In genomic region chr14:55027251-55027650, GRCm38 (mm10) we compare ENCODE assay signal across 12 mouse cellular contexts. TPM values are rescaled to one million over a fixed set of nuclear protein-coding genes. Genes with fewer than 3 reads are reported as not detected.
DNase-seq lines count a peak whose midpoint lies in the region; ATAC-seq and TF ChIP-seq lines count a peak whose summit lies in the region.
"Had no signal": no experiment of that assay in that cellular context is flagged by ENCODE, and none has a peak within 500 bp of the region (broad histone marks: within the 10 kb centered on the region; RNA-seq: fewer than 3 reads in every experiment).

No protein-coding gene starts in this region.

- no peak for TF ChIP-seq CTCF in left cerebral cortex, adult 2 months (IDR thresholded peaks at IDR 0.05)
- no peak for TF ChIP-seq CTCF in lung, adult 2 months (IDR thresholded peaks at IDR 0.05; ENCODE audit: insufficient read depth, low read length)

- 21% methylated on average over 5 of the region's 5 CpGs for WGBS in embryonic facial prominence, embryonic 10.5 days
- 8% methylated on average over 5 of the region's 5 CpGs for WGBS in hindbrain, embryonic 16.5 days
- 8% methylated on average over 5 of the region's 5 CpGs for WGBS in midbrain, embryonic 15.5 days
- 33% methylated on average over 5 of the region's 5 CpGs for WGBS in lung, adult 2 months

- H3K36me3 ChIP-seq in embryonic facial prominence, embryonic 10.5 days (replicated peaks): peaks cover 36% of the 10 kb centered on the region
- peaks cover 11% of the 10 kb centered on the region for H3K36me3 ChIP-seq in hindbrain, embryonic 16.5 days (ENCODE audit: control insufficient read depth, insufficient read depth, low read length)
- H3K36me3 ChIP-seq in midbrain, embryonic 15.5 days (replicated peaks): peaks cover 12% of the 10 kb centered on the region; the same call in 1 of the 2 replicates

- no peak overlapping the region for H3K9ac ChIP-seq in hindbrain, embryonic 16.5 days (ENCODE audit: low read depth, low read length)
- H3K9ac ChIP-seq in midbrain, embryonic 15.5 days: no peak overlapping the region
- H3K9ac ChIP-seq: lung, embryonic 15.5 days had no signal

- H3K27ac ChIP-seq in embryonic facial prominence, embryonic 10.5 days (replicated peaks): no peak overlapping the region
- H3K27ac ChIP-seq in hindbrain, embryonic 16.5 days (ENCODE audit: low read depth, low read length): peak overlapping the region; percentile 88
- peak overlapping the region; percentile 87 for H3K27ac ChIP-seq in midbrain, embryonic 15.5 days
- H3K27ac ChIP-seq in left cerebral cortex, adult 2 months: no peak overlapping the region
- H3K27ac ChIP-seq: lung, embryonic 15.5 days had no signal

- no peaks in the 10 kb centered on the region for H3K27me3 ChIP-seq in embryonic facial prominence, embryonic 10.5 days (replicated peaks; ENCODE audit: low read depth, poor library complexity, severe bottlenecking)
- no peaks in the 10 kb centered on the region for H3K27me3 ChIP-seq in hindbrain, embryonic 16.5 days (replicated peaks; ENCODE audit: control insufficient read depth, insufficient read depth, low read length)
- H3K27me3 ChIP-seq in midbrain, embryonic 15.5 days (replicated peaks): no peaks in the 10 kb centered on the region
- H3K27me3 ChIP-seq: lung, embryonic 15.5 days; Patski had no signal

- peaks cover 28% of the 10 kb centered on the region for H3K4me1 ChIP-seq in embryonic facial prominence, embryonic 10.5 days
- H3K4me1 ChIP-seq in hindbrain, embryonic 16.5 days (ENCODE audit: control insufficient read depth, insufficient read depth, low read depth, low read length): peaks cover 22% of the 10 kb centered on the region
- H3K4me1 ChIP-seq in midbrain, embryonic 15.5 days: peaks cover 29% of the 10 kb centered on the region
- H3K4me1 ChIP-seq in lung, adult 2 months (ENCODE audit: control insufficient read depth, insufficient read depth, low read length): no peaks in the 10 kb centered on the region

- H3K9me3 ChIP-seq in embryonic facial prominence, embryonic 10.5 days: no peaks in the 10 kb centered on the region
- no peaks in the 10 kb centered on the region for H3K9me3 ChIP-seq in hindbrain, embryonic 16.5 days (ENCODE audit: control insufficient read depth, low read length)
- H3K9me3 ChIP-seq in midbrain, embryonic 15.5 days: no peaks in the 10 kb centered on the region
- H3K9me3 ChIP-seq: lung, embryonic 15.5 days had no signal

- intact Hi-C loops in left cerebral cortex, adult 2 months (cut with DNase I): loop anchor here (1.0 to 5.0 kb wide), 2 partner anchors 35 to 74 kb away; no protein-coding TSS in a partner anchor

- H3K4me3 ChIP-seq in embryonic facial prominence, embryonic 10.5 days: no peak overlapping the region
- no peak overlapping the region for H3K4me3 ChIP-seq in hindbrain, embryonic 16.5 days (ENCODE audit: low read length)
- H3K4me3 ChIP-seq in midbrain, embryonic 15.5 days: no peak overlapping the region
- no peak overlapping the region for H3K4me3 ChIP-seq in left cerebral cortex, adult 2 months
- no peak overlapping the region for H3K4me3 ChIP-seq in lung, adult 2 months (replicated peaks; ENCODE audit: extremely low read depth, low read depth, low read length)
- H3K4me3 ChIP-seq: lung, embryonic 15.5 days had no signal

- TF ChIP-seq POLR2A in lung, adult 2 months (IDR thresholded peaks at IDR 0.05; ENCODE audit: borderline replicate concordance, extremely low read depth, low read depth, low read length): no peak

- peak; percentile 72 for DNase-seq in adrenal gland, postnatal 14 days
- DNase-seq in embryonic facial prominence, embryonic 10.5 days (ENCODE audit: low spot score): peak; percentile 60
- no peak for DNase-seq in left cerebral cortex, adult 2 months (ENCODE audit: extremely low spot score in 1 of 2, low spot score in 2 of 2)
- no peak for DNase-seq in right cerebral cortex, postnatal 14 days
- DNase-seq in lung, adult 2 months: no peak
- DNase-seq: thymus, postnatal 14 days had no signal

- H3K4me2 ChIP-seq in hindbrain, embryonic 16.5 days (ENCODE audit: low read length): no peak overlapping the region
- peak overlapping the region; percentile 41; the same call in 1 of the 2 replicates for H3K4me2 ChIP-seq in midbrain, embryonic 15.5 days
- H3K4me2 ChIP-seq: lung, embryonic 15.5 days had no signal

- no peak; the same call in 1 of the 2 replicates for ATAC-seq in hindbrain, embryonic 16.5 days
- ATAC-seq in midbrain, embryonic 15.5 days (replicated peaks): peak; percentile 1; the same call in 1 of the 2 replicates
- ATAC-seq: Patski had no signal

RNA-seq across cellular contexts. Expression of gene Ngdn, which starts 12.0 kb away (rescaled TPM):
- total RNA-seq in adrenal gland, postnatal 14 days (2021): 34.5 and 39.2 TPM in 2 replicates
- 91.1 and 94.2 TPM in 2 replicates for polyA plus RNA-seq in embryonic facial prominence, embryonic 10.5 days (2016; fragmentation: Nextera tagmentation; extraction: Ambion mirVana)
- polyA plus RNA-seq in hindbrain, embryonic 16.5 days (2015; fragmentation: Nextera tagmentation; extraction: Ambion mirVana): 48.2 and 50.6 TPM in 2 replicates
- 47.8 and 50.2 TPM in 2 replicates for polyA plus RNA-seq in midbrain, embryonic 15.5 days (2015; fragmentation: Nextera tagmentation; extraction: Ambion mirVana)
- total RNA-seq in left cerebral cortex, adult 2 months (2021): 10 to 100 TPM; 26.7 to 30.7 TPM
- polyA plus RNA-seq in lung, adult 2 months (2012; rRNA removed): 12.7 and 17.0 TPM in 2 replicates

RNA-seq across cellular contexts. Expression of gene Myh7, which starts 32.8 kb away (rescaled TPM):
- 0.11 TPM in 1 of 2 replicates, not detected in the other for total RNA-seq in adrenal gland, postnatal 14 days (2021)
- 1.9 and 8.4 TPM in 2 replicates for polyA plus RNA-seq in embryonic facial prominence, embryonic 10.5 days (2016; fragmentation: Nextera tagmentation; extraction: Ambion mirVana)
- 8.5 and 10.6 TPM in 2 replicates for polyA plus RNA-seq in hindbrain, embryonic 16.5 days (2015; fragmentation: Nextera tagmentation; extraction: Ambion mirVana)
- 7.5 and 8.7 TPM in 2 replicates for polyA plus RNA-seq in midbrain, embryonic 15.5 days (2015; fragmentation: Nextera tagmentation; extraction: Ambion mirVana)
- 10 to 100 TPM; 22.1 to 24.2 TPM for total RNA-seq in left cerebral cortex, adult 2 months (2021)
- polyA plus RNA-seq in lung, adult 2 months (2012; rRNA removed): 8.0 and 13.3 TPM in 2 replicates

RNA-seq across cellular contexts. Expression of gene Gm17428, which starts 50.5 kb away (rescaled TPM):
- total RNA-seq in adrenal gland, postnatal 14 days (2021): not detected in 2 replicates
- polyA plus RNA-seq in embryonic facial prominence, embryonic 10.5 days (2016; fragmentation: Nextera tagmentation; extraction: Ambion mirVana): not detected in 2 replicates
- polyA plus RNA-seq in hindbrain, embryonic 16.5 days (2015; fragmentation: Nextera tagmentation; extraction: Ambion mirVana): not detected in 2 replicates
- polyA plus RNA-seq in midbrain, embryonic 15.5 days (2015; fragmentation: Nextera tagmentation; extraction: Ambion mirVana): not detected in 2 replicates
- total RNA-seq in left cerebral cortex, adult 2 months (2021): not detected
- polyA plus RNA-seq in lung, adult 2 months (2012; rRNA removed): not detected in 2 replicates
- total RNA-seq: gastrocnemius, adult 18-20 months had no signal
- polyA plus RNA-seq: intestine, embryonic 14.5 days; lung, embryonic 15.5 days; Patski had no signal

Comparison
In these comparisons a context has a peak if more than half of its experiments do, and no peak if none do; other contexts are left out.
1. DNase-seq: peak in adrenal gland, postnatal 14 days (single experiment) and embryonic facial prominence, embryonic 10.5 days (single experiment); none in left cerebral cortex, adult 2 months (0 of 2), right cerebral cortex, postnatal 14 days (single experiment) and lung, adult 2 months (single experiment).
2. H3K27ac ChIP-seq: peak in hindbrain, embryonic 16.5 days (single experiment) and midbrain, embryonic 15.5 days (single experiment); none in embryonic facial prominence, embryonic 10.5 days (single experiment) and left cerebral cortex, adult 2 months (single experiment).